Mouse (Mus musculus) hindbrain, embryonic 16.5 days (tissue): Measurements from ENCODE around the gene Gm20696. TPM values are rescaled to one million over a fixed set of nuclear protein-coding genes. Genes with fewer than 3 reads are reported as not detected.

Source experiments
- ATAC-seq: fragments of 200-750 bp; cut with Nextera tagmentation; 2 replicates; pipeline ENCODE4 v1.8.0; 2017; ENCODE audit warnings: moderate TSS enrichment, moderate library complexity
- H3K27ac ChIP-seq: fragments of 300-500 bp; sonication (generic); 2 replicates; pipeline ENCODE4 v1.5.1; 2014; ENCODE audit warnings: low read depth, mild to moderate bottlenecking, control low read depth, low read length, moderate library complexity
- H3K27me3 ChIP-seq: fragments of 300-500 bp; sonication (generic); replicated peaks from 2 replicates; pipeline ENCODE4 v1.6.1; 2014; ENCODE audit warnings: low read length; ENCODE audit not compliant: control insufficient read depth, insufficient read depth
- H3K36me3 ChIP-seq: fragments of 300-500 bp; sonication (generic); 2 replicates; pipeline ENCODE4 v1.6.1; 2014; ENCODE audit warnings: mild to moderate bottlenecking, low read length, moderate library complexity, mixed read lengths; ENCODE audit not compliant: control insufficient read depth, insufficient read depth
- H3K4me1 ChIP-seq: fragments of 300-500 bp; sonication (generic); 2 replicates; pipeline ENCODE4 v1.6.1; 2014; ENCODE audit warnings: low read depth, low read length; ENCODE audit not compliant: control insufficient read depth, insufficient read depth
- H3K4me2 ChIP-seq: fragments of 300-500 bp; sonication (generic); 2 replicates; pipeline ENCODE4 v1.6.1; 2014; ENCODE audit warnings: mild to moderate bottlenecking, low read length, control low read depth, moderate library complexity
- H3K4me3 ChIP-seq: fragments of 300-500 bp; sonication (generic); 2 replicates; pipeline ENCODE4 v1.5.1; 2014; ENCODE audit warnings: mild to moderate bottlenecking, low read length, control low read depth, moderate library complexity
- H3K9ac ChIP-seq: fragments of 300-500 bp; sonication (generic); 2 replicates; pipeline ENCODE4 v1.6.1; 2014; ENCODE audit warnings: low read depth, mild to moderate bottlenecking, control low read depth, low read length, moderate library complexity
- H3K9me3 ChIP-seq: fragments of 300-500 bp; sonication (generic); 2 replicates; pipeline ENCODE4 v1.6.1; 2014; ENCODE audit warnings: mild to moderate bottlenecking, low read length, moderate library complexity; ENCODE audit not compliant: control insufficient read depth
- WGBS: fragments of 180-500 bp; shearing (Covaris S2); extraction: QIAGEN DNeasy Blood & Tissue Kit; methylation state at CpG from one replicate; pipeline ENCODE4 v1.1.7; 2014; 5-methylcytosine and 5-hydroxymethylcytosine counted together
- polyA plus RNA-seq: library from polyadenylated mRNA; unstranded; fragments of >200 nt; fragmentation: Nextera tagmentation; extraction: Ambion mirVana; gene quantifications from 2 replicates; pipeline ENCODE4 v1.2.1, GENCODE M21; 2015

The Gm20696 gene
- polyA plus RNA-seq, 1 experiment from 2014 or later = 1.8 TPM

- H3K4me1 ChIP-seq = peaks cover 8% of the 10 kb centered on the region; the same call in 1 of the 2 replicates
- no peaks in the 10 kb centered on the region for H3K27me3 ChIP-seq
- H3K4me2 ChIP-seq = peak overlapping the region; percentile 99
- H3K27ac ChIP-seq = peak overlapping the region; percentile 100
- no peaks in the 10 kb centered on the region for H3K9me3 ChIP-seq
- H3K4me3 ChIP-seq = peak overlapping the region; percentile 78
- H3K9ac ChIP-seq = peak overlapping the region; percentile 97
- under 1% methylated on average over 22 of the region's 22 CpGs for WGBS
- no peaks in the 10 kb centered on the region for H3K36me3 ChIP-seq
- ATAC-seq = peak; percentile 46
Observed at GRCm38 (mm10) chr6:99523109-99523632, 143.4 kb downstream of the Gm20696 start.

- peaks cover 8% of the 10 kb centered on the region; the same call in 1 of the 2 replicates for H3K4me1 ChIP-seq
- H3K9ac ChIP-seq = peak within 1 kb of the TSS; percentile 97
- no peaks in the 10 kb centered on the region for H3K9me3 ChIP-seq
- peak within 1 kb of the TSS; percentile 78 for H3K4me3 ChIP-seq
- ATAC-seq = peak; percentile 69
- H3K36me3 ChIP-seq = no peaks in the 10 kb centered on the region
- H3K27me3 ChIP-seq = no peaks in the 10 kb centered on the region
- peak within 1 kb of the TSS; percentile 100 for H3K27ac ChIP-seq
- 0% methylated on average over 71 of the region's 72 CpGs for WGBS
- peak within 1 kb of the TSS; percentile 99 for H3K4me2 ChIP-seq
Observed at GRCm38 (mm10) chr6:99522359-99523108, 144.1 kb downstream of the Gm20696 start, which contains the start of gene Foxp1. Gene Foxp1, minus strand, starts transcription at chr6:99522721.

- Histone ChIP-seq H3K4me1 (peaks cover 8% of the 10 kb centered on the region; the same call in 1 of the 2 replicates), H3K9me3 (no peaks in the 10 kb centered on the region), H3K27ac (peak overlapping the region; percentile 100), H3K4me3 (peak overlapping the region; percentile 78), H3K4me2 (peak overlapping the region; percentile 99), H3K9ac (peak overlapping the region; percentile 97), H3K36me3 (no peaks in the 10 kb centered on the region), H3K27me3 (no peaks in the 10 kb centered on the region)
- WGBS = under 1% methylated on average over 64 of the region's 64 CpGs
- peak; percentile 38; the same call in 1 of the 2 replicates for ATAC-seq
Observed at GRCm38 (mm10) chr6:99521641-99522358, 144.8 kb downstream of the Gm20696 start.

- peak overlapping the region; percentile 78 for H3K4me3 ChIP-seq
- WGBS = under 1% methylated on average over 51 of the region's 54 CpGs
- peak overlapping the region; percentile 100 for H3K27ac ChIP-seq
- H3K4me2 ChIP-seq = peak overlapping the region; percentile 99
- H3K36me3 ChIP-seq = no peaks in the 10 kb centered on the region
- peaks cover 8% of the 10 kb centered on the region; the same call in 1 of the 2 replicates for H3K4me1 ChIP-seq
- ATAC-seq = peak; percentile 55
- H3K9me3 ChIP-seq = no peaks in the 10 kb centered on the region
- H3K27me3 ChIP-seq = no peaks in the 10 kb centered on the region
- H3K9ac ChIP-seq = peak overlapping the region; percentile 97
Observed at GRCm38 (mm10) chr6:99521038-99521640, 145.5 kb downstream of the Gm20696 start.

GRCm38 (mm10) chr6:99520676-99521037, 145.9 kb downstream of the Gm20696 start:
- Histone ChIP-seq H3K36me3 (no peaks in the 10 kb centered on the region), H3K4me2 (peak overlapping the region; percentile 99), H3K9me3 (no peaks in the 10 kb centered on the region), H3K4me3 (peak overlapping the region; percentile 78), H3K27ac (peak overlapping the region; percentile 78), H3K27me3 (no peaks in the 10 kb centered on the region), H3K4me1 (peaks cover 8% of the 10 kb centered on the region; the same call in 1 of the 2 replicates), H3K9ac (peak overlapping the region; percentile 97)
- 0% methylated on average over 24 of the region's 27 CpGs for WGBS
- ATAC-seq = no peak

GRCm38 (mm10) chr6:99519806-99520675, 146.6 kb downstream of the Gm20696 start:
- peak overlapping the region; percentile 78 for H3K27ac ChIP-seq
- 4% methylated on average over 25 of the region's 38 CpGs for WGBS
- no peaks in the 10 kb centered on the region for H3K9me3 ChIP-seq
- H3K4me2 ChIP-seq = peak overlapping the region; percentile 99
- H3K4me3 ChIP-seq = peak overlapping the region; percentile 78
- H3K27me3 ChIP-seq = no peaks in the 10 kb centered on the region
- peak overlapping the region; percentile 97 for H3K9ac ChIP-seq
- H3K4me1 ChIP-seq = peaks cover 8% of the 10 kb centered on the region; the same call in 1 of the 2 replicates
- ATAC-seq = no peak; the same call in 1 of the 2 replicates
- no peaks in the 10 kb centered on the region for H3K36me3 ChIP-seq

GRCm38 (mm10) chr6:99519052-99519451, 147.5 kb downstream of the Gm20696 start:
- H3K9me3 ChIP-seq = no peaks in the 10 kb centered on the region
- no peak overlapping the region for H3K4me2 ChIP-seq
- H3K36me3 ChIP-seq = no peaks in the 10 kb centered on the region
- peaks cover 8% of the 10 kb centered on the region; the same call in 1 of the 2 replicates for H3K4me1 ChIP-seq
- H3K27ac ChIP-seq = no peak overlapping the region
- no peaks in the 10 kb centered on the region for H3K27me3 ChIP-seq
- no peak overlapping the region for H3K9ac ChIP-seq
- H3K4me3 ChIP-seq = no peak overlapping the region
- WGBS = 38% methylated on average over 4 of the region's 4 CpGs
- ATAC-seq = no peak

GRCm38 (mm10) chr6:99515667-99516199, 150.9 kb downstream of the Gm20696 start:
- H3K4me1 ChIP-seq = no peaks in the 10 kb centered on the region
- no peak overlapping the region for H3K4me2 ChIP-seq
- ATAC-seq = no peak
- no peaks in the 10 kb centered on the region; the same call in 1 of the 2 replicates for H3K27me3 ChIP-seq
- 76% methylated on average over 7 of the region's 7 CpGs for WGBS
- H3K27ac ChIP-seq = no peak overlapping the region
- no peaks in the 10 kb centered on the region for H3K9me3 ChIP-seq
- H3K9ac ChIP-seq = no peak overlapping the region
- H3K36me3 ChIP-seq = no peaks in the 10 kb centered on the region
- H3K4me3 ChIP-seq = no peak overlapping the region
